Mouse (Mus musculus): ENCODE data around the gene Bag1. TPM values are rescaled to one million over a fixed set of nuclear protein-coding genes. Genes with fewer than 3 reads are reported as not detected.

Gene Bag1
- total RNA-seq, 1 experiment, result 99.5 TPM

DNA sequence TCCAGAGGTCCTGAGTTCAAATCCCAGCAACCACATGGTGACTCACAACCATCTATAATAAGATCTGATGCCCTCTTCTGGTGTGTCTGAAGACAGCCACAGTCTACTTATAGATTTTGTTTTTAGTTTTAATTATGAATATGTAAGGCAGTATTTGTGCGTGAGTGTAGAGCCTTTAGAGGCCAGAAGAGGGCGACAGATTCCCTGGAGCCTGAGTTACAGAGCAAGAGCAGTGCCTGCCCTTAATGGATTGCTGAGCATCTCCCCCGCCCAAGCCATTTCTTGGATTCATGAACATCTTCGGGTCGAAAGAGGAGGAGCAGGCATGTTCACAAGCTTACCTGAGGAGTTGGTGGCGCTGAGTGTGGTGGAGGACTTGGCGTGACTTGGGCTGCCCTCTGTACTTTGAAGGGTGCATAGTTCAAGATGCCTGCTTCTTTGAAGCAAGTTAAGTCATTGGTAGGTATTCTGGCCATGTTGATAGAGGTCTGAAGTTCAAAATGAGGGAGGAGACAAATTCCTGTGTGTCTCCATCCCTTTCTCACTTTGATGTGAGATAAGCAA is 31.4 kb downstream of the Bag1 start:
- DNase-seq (ENCODE audit: low read depth, low spot score), result no peak

DNA sequence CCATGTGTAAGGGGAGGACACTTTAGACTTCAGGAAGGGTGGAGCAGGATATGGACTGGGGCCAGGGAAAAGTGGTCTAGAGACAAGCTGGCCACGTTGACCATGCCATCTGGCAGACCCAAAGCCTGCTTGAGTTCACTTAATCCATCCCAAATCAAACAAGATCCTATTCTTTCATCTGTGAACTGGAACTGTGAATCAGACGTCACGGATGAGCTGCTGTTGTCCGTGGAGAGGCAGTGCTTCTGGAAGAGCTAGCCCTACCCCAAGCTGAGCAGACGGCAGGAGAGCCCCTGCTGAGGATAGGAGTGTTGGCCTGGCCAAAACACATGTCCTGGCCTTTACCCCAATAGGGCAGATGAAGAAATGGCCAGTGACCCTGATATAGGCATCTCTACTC is 32.1 kb downstream of the Bag1 start:
- no peak for DNase-seq (ENCODE audit: low read depth, low spot score)
- no peak for TF ChIP-seq HCFC1 (IDR thresholded peaks at IDR 0.05; ENCODE audit: borderline replicate concordance, insufficient read depth, low read length)
- TF ChIP-seq MAFK (IDR thresholded peaks at IDR 0.05; ENCODE audit: insufficient read depth, low read depth, low read length), result no peak
- no peak for TF ChIP-seq CHD2 (IDR thresholded peaks at IDR 0.05; ENCODE audit: low read depth, low read length)
- no peak for TF ChIP-seq ZNF384 (IDR thresholded peaks at IDR 0.05; ENCODE audit: low read depth, low read length)
- no peak for TF ChIP-seq ZC3H11A (IDR thresholded peaks at IDR 0.05; ENCODE audit: borderline replicate concordance, low read depth, low read length)
- no peak overlapping the region for H3K27ac ChIP-seq (ENCODE audit: insufficient read depth, low read depth, low read length, poor library complexity, severe bottlenecking)
- no peaks in the 10 kb centered on the region for H3K9me3 ChIP-seq (ENCODE audit: control insufficient read depth, insufficient read depth, low read depth, low read length)
- no peak overlapping the region for H3K4me3 ChIP-seq (ENCODE audit: insufficient read depth in 1 of 2, low read depth in 1 of 2, low read length in 2 of 2, poor library complexity in 1 of 2, severe bottlenecking in 1 of 2)
- no peak overlapping the region for H3K9ac ChIP-seq (ENCODE audit: insufficient read depth, low read depth, low read length, poor library complexity, severe bottlenecking)
- peaks cover 0 to 1% of the 10 kb centered on the region in 2 experiments; a peak in 1 of 4 replicates for H3K4me1 ChIP-seq (ENCODE audit: control insufficient read depth in 2 of 2, insufficient read depth in 2 of 2, low read length in 2 of 2, poor library complexity in 1 of 2)
- H3K36me3 ChIP-seq (ENCODE audit: control insufficient read depth, insufficient read depth, low read length, poor library complexity, severe bottlenecking), result no peaks in the 10 kb centered on the region
- in situ Hi-C loops (cut with MboI; ENCODE audit: low sequenced_read_pairs in 2 of 2, unreplicated experiment in 2 of 2), result no loop called here

More for the DNA sequence above, 31.4 kb downstream of the Bag1 start:
- no peaks in the 10 kb centered on the region for H3K4me1 ChIP-seq (ENCODE audit: control insufficient read depth in 2 of 2, insufficient read depth in 2 of 2, low read length in 2 of 2, poor library complexity in 1 of 2)
- H3K9me3 ChIP-seq (ENCODE audit: control insufficient read depth, insufficient read depth, low read depth, low read length), result no peaks in the 10 kb centered on the region
- H3K27ac ChIP-seq (ENCODE audit: insufficient read depth, low read depth, low read length, poor library complexity, severe bottlenecking), result no peak overlapping the region
- H3K36me3 ChIP-seq (ENCODE audit: control insufficient read depth, insufficient read depth, low read length, poor library complexity, severe bottlenecking), result no peaks in the 10 kb centered on the region
- no peak overlapping the region for H3K9ac ChIP-seq (ENCODE audit: insufficient read depth, low read depth, low read length, poor library complexity, severe bottlenecking)
- no peak for TF ChIP-seq HCFC1 (IDR thresholded peaks at IDR 0.05; ENCODE audit: borderline replicate concordance, insufficient read depth, low read length)
- TF ChIP-seq MAFK (IDR thresholded peaks at IDR 0.05; ENCODE audit: insufficient read depth, low read depth, low read length), result no peak
- no peak for TF ChIP-seq ZC3H11A (IDR thresholded peaks at IDR 0.05; ENCODE audit: borderline replicate concordance, low read depth, low read length)
- TF ChIP-seq ZNF384 (IDR thresholded peaks at IDR 0.05; ENCODE audit: low read depth, low read length), result no peak
- TF ChIP-seq CHD2 (IDR thresholded peaks at IDR 0.05; ENCODE audit: low read depth, low read length), result no peak
- no peak overlapping the region for H3K4me3 ChIP-seq (ENCODE audit: insufficient read depth in 1 of 2, low read depth in 1 of 2, low read length in 2 of 2, poor library complexity in 1 of 2, severe bottlenecking in 1 of 2)
- in situ Hi-C loops (cut with MboI; ENCODE audit: low sequenced_read_pairs in 2 of 2, unreplicated experiment in 2 of 2), result no loop called here

- TF ChIP-seq MAFK (IDR thresholded peaks at IDR 0.05; ENCODE audit: insufficient read depth, low read depth, low read length) (no peak), HCFC1 (IDR thresholded peaks at IDR 0.05; ENCODE audit: borderline replicate concordance, insufficient read depth, low read length) (no peak), ZC3H11A (IDR thresholded peaks at IDR 0.05; ENCODE audit: borderline replicate concordance, low read depth, low read length) (no peak), CHD2 (IDR thresholded peaks at IDR 0.05; ENCODE audit: low read depth, low read length) (no peak), ZNF384 (IDR thresholded peaks at IDR 0.05; ENCODE audit: low read depth, low read length) (no peak)
These were observed 33.7 kb downstream of the Bag1 start for GRCm38 (mm10) chr4:40914287-40914867.

DNA sequence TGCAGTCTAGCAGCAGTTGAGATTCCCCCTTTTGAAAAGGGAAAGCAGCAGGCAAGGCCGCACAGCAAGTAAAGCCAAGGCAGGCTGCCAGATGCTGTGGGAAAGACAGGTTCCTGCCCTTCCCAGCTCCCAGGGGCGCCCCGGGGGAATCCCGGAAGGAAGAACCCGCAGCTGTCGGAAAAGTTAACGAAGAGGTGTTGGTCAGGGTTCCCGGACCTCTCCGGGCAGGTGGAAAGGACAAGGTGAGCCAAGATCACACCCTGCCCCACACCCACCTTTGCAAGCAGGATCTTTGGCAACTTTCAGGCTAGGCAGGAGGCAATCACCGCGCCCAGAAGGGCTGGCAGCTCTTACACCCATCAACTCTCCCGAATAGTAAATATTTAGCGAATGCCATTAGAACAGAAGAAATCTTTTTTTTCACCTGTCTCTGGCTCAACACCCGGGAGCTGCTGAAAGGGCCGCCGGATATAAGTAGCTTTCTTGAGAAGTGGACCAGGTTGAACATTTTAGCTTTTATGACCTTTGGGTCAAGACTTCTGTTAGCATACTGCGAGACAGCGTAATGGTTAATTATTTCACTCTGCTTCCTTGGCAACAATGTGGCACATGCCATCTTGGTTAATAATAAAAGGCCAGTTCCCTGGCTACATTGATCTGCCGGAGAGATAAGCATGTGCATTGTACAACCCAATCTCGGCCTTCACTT is 39.7 kb downstream of the Bag1 start:
- TF ChIP-seq ZC3H11A (IDR thresholded peaks at IDR 0.05; ENCODE audit: borderline replicate concordance, low read depth, low read length) (no peak), ZNF384 (IDR thresholded peaks at IDR 0.05; ENCODE audit: low read depth, low read length) (no peak), MAFK (IDR thresholded peaks at IDR 0.05; ENCODE audit: insufficient read depth, low read depth, low read length) (no peak), HCFC1 (IDR thresholded peaks at IDR 0.05; ENCODE audit: borderline replicate concordance, insufficient read depth, low read length) (no peak), CHD2 (IDR thresholded peaks at IDR 0.05; ENCODE audit: low read depth, low read length) (no peak)
- H3K9ac ChIP-seq (ENCODE audit: insufficient read depth, low read depth, low read length, poor library complexity, severe bottlenecking), result peak overlapping the region; percentile 4
- no peaks in the 10 kb centered on the region for H3K36me3 ChIP-seq (ENCODE audit: control insufficient read depth, insufficient read depth, low read length, poor library complexity, severe bottlenecking)
- in situ Hi-C loops (cut with MboI; ENCODE audit: low sequenced_read_pairs in 2 of 2, unreplicated experiment in 2 of 2), result no loop called here
- H3K27ac ChIP-seq (ENCODE audit: insufficient read depth, low read depth, low read length, poor library complexity, severe bottlenecking), result no peak overlapping the region; the same call in 1 of the 2 replicates
- peak overlapping the region; percentile 17 to 54; a peak in 3 of 4 replicates for H3K4me3 ChIP-seq (ENCODE audit: insufficient read depth in 1 of 2, low read depth in 1 of 2, low read length in 2 of 2, poor library complexity in 1 of 2, severe bottlenecking in 1 of 2)
- DNase-seq (ENCODE audit: low read depth, low spot score), result no peak
- peaks cover 4 to 9% of the 10 kb centered on the region in 2 experiments; a peak in 2 of 4 replicates for H3K4me1 ChIP-seq (ENCODE audit: control insufficient read depth in 2 of 2, insufficient read depth in 2 of 2, low read length in 2 of 2, poor library complexity in 1 of 2)
- no peaks in the 10 kb centered on the region for H3K9me3 ChIP-seq (ENCODE audit: control insufficient read depth, insufficient read depth, low read depth, low read length)

More at GRCm38 (mm10) chr4:40914287-40914867, 33.7 kb downstream of the Bag1 start:
- H3K9ac ChIP-seq (ENCODE audit: insufficient read depth, low read depth, low read length, poor library complexity, severe bottlenecking), result no peak overlapping the region
- H3K9me3 ChIP-seq (ENCODE audit: control insufficient read depth, insufficient read depth, low read depth, low read length), result no peaks in the 10 kb centered on the region
- in situ Hi-C loops (cut with MboI; ENCODE audit: low sequenced_read_pairs in 2 of 2, unreplicated experiment in 2 of 2), result no loop called here
- DNase-seq (ENCODE audit: low read depth, low spot score), result no peak
- no peak overlapping the region for H3K4me3 ChIP-seq (ENCODE audit: insufficient read depth in 1 of 2, low read depth in 1 of 2, low read length in 2 of 2, poor library complexity in 1 of 2, severe bottlenecking in 1 of 2)
- no peaks in the 10 kb centered on the region for H3K36me3 ChIP-seq (ENCODE audit: control insufficient read depth, insufficient read depth, low read length, poor library complexity, severe bottlenecking)
- peaks cover 0 to 6% of the 10 kb centered on the region in 2 experiments; a peak in 1 of 4 replicates for H3K4me1 ChIP-seq (ENCODE audit: control insufficient read depth in 2 of 2, insufficient read depth in 2 of 2, low read length in 2 of 2, poor library complexity in 1 of 2)
- H3K27ac ChIP-seq (ENCODE audit: insufficient read depth, low read depth, low read length, poor library complexity, severe bottlenecking), result no peak overlapping the region
